Mouse (Mus musculus): ENCODE results near the gene Gins2. TPM values are rescaled to one million over a fixed set of nuclear protein-coding genes. Genes with fewer than 3 reads are reported as not detected.

The Gins2 gene
- polyA plus RNA-seq, 1 experiment from 2014 or later = 192 TPM

DNA sequence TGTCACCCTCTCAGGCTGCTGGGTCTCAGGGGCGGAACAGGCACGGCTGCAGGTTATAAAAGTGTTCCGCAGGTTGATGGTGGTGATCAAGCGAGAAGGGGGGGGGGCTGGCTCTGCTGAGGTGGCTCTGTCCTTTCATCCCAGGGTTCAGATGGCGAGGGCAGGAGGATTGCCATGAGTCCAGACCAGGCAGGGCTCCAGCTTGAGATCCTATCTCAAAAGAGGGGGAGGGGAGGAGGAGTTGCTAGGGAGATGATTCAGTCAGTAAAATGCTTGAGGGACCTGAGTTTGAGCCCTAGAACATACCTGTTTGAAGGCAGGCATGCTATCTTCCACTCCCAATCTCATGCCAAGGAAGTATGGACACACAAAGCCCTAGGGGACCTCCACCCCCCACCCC lies 28.6 kb downstream of the Gins2 start:
- Histone ChIP-seq H3K4me3 (no peak overlapping the region; the same call in 1 of the 2 replicates), H3K9me3 (replicated peaks) (no peaks in the 10 kb centered on the region), H3K36me3 (peaks cover 46% of the 10 kb centered on the region), H3K4me1 (peaks cover 100% of the 10 kb centered on the region), H3K27me3 (ENCODE audit: low read depth, poor library complexity, severe bottlenecking) (peaks cover 7% of the 10 kb centered on the region; the same call in 1 of the 2 replicates), H3K27ac (replicated peaks) (peak overlapping the region; percentile 76)
- DNase-seq (ENCODE audit: low spot score) = no peak
- 76% methylated on average over 5 of the region's 5 CpGs for WGBS

DNA sequence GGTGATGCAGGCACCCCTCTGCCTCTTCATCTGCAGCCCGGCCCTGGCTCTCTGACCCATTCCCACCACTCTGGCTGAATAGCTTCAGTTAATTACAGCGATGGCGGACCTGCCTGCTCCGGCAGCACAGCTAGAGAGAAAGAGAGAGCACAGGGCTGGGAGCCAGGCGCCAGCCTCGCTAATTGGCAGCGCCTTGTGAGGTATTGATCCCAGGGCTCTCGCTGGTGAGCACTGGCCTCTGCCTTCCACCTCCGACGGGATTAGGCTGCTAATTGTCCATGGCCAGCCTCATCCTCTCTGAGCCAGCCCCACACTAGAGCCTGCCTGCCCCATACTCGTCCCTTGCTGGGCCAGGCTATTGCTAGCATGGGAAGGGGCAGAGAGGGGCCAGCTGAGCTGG lies 29.4 kb downstream of the Gins2 start:
- Histone ChIP-seq H3K27me3 (ENCODE audit: low read depth, poor library complexity, severe bottlenecking) (peaks cover 7% of the 10 kb centered on the region; the same call in 1 of the 2 replicates), H3K4me3 (0 out of 2 replicates have a peak overlapping the region, but pooled peaks have one; percentile 16), H3K27ac (replicated peaks) (peak overlapping the region; percentile 76), H3K36me3 (peaks cover 50% of the 10 kb centered on the region), H3K9me3 (replicated peaks) (no peaks in the 10 kb centered on the region), H3K4me1 (peaks cover 100% of the 10 kb centered on the region)
- peak; percentile 46 for DNase-seq (ENCODE audit: low spot score)
- WGBS = 13% methylated on average over 11 of the region's 11 CpGs

DNA sequence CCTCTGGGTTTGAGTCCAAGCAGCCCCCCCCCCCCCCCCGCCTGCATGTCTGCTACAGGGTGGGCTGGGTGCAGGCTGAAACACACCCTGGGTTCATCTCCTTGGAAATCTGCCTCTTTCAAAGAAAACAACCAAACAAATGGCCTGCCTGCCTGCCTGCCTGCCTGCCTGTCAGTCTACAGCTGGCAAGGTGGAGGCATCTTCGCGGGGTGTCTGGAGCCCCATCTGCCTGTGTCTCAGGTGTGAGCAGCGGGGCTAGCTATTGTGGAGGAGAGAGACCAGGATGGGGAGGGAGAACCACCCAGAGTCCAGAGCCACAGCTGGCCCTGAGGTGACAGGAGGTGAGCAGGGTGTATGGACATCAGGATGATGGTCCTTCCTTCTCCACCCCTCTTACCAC lies 30.9 kb downstream of the Gins2 start:
- no peak overlapping the region for H3K4me3 ChIP-seq
- peaks cover 7% of the 10 kb centered on the region; the same call in 1 of the 2 replicates for H3K27me3 ChIP-seq (ENCODE audit: low read depth, poor library complexity, severe bottlenecking)
- no peak for DNase-seq (ENCODE audit: low spot score)
- no peaks in the 10 kb centered on the region for H3K9me3 ChIP-seq (replicated peaks)
- H3K4me1 ChIP-seq = peaks cover 100% of the 10 kb centered on the region
- peaks cover 58% of the 10 kb centered on the region for H3K36me3 ChIP-seq
- 74% methylated on average over 4 of the region's 4 CpGs for WGBS
- H3K27ac ChIP-seq (replicated peaks) = peak overlapping the region; percentile 84

DNA sequence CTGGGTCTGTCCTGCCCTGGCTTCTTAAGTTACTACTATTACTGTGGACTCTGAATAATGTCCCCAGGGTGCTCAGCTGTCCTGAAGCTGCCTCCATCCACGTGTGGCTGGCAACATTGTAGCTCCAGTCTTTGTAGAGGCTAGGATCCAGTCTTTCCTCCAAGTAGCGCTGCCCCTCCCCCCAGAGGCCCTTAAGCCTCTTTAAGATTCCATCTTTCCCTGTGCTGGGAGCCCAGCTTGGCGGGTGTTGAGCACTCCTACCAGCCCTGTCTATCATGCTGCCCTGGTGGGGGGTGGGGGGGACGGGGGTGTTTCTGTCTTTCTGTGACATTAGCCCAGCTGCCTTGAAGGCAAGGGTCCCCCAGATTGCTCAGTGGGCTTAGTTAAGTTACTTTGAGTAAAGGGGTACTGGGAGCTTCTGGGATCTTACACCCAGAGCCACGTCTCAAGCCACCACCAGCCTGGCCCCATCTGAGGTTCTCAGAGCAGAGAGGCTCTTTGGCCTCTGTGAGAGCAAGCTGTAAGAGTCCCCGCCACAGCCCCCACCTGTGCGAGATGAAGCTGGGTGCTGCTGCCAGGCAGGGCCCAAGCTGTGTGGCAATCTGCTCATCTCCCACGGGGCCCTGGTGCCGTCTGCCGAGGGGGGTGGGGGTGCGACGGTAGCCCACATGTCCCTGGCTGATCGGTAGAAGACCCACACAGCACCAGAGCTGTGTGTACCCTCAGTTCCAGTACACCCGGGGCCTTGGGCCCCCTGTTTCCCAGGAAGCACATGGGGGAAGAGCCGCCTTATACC lies 31.7 kb downstream of the Gins2 start:
- H3K27ac ChIP-seq (replicated peaks) = peak overlapping the region; percentile 84
- 0 out of 2 replicates have a peak overlapping the region, but pooled peaks have one; percentile 18 for H3K4me3 ChIP-seq
- peaks cover 56% of the 10 kb centered on the region for H3K36me3 ChIP-seq
- H3K27me3 ChIP-seq (ENCODE audit: low read depth, poor library complexity, severe bottlenecking) = peaks cover 7% of the 10 kb centered on the region; the same call in 1 of the 2 replicates
- DNase-seq (ENCODE audit: low spot score) = peak; percentile 50
- WGBS = 54% methylated on average over 15 of the region's 15 CpGs
- H3K4me1 ChIP-seq = peaks cover 100% of the 10 kb centered on the region
- no peaks in the 10 kb centered on the region for H3K9me3 ChIP-seq (replicated peaks)

DNA sequence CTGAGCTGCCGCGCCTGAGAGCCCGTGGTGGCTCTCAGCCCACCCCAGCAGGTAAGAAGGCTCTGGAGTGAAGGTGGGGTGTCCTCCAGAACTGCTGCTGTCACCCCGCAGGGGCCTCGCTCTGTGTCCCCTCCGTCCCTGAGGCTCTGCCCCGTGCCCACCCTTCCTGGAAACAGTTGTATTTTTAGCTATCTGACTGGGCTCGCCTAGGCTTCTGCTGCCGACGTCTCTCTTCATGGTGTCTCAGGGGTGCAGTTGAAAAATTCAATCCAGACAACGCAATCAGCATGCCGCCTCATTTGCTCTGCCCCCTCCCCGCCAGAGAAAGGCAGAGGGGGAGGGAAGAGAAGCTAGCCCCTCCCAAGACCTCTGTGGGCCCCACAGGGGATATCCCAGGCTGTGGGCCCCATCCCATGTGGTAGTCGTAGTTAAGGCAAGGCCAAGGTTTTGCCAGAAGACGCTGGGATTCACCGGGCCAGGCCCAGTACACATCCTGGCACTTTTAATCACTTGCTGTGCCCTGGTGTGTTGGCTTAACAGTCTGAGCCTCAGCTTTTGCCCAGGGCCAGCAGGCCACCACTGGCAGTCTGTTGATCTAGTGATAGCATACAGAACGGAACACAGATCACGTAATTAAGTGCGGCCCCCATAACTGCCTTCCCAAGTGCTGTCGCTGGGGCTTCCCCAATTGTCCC lies 32.8 kb downstream of the Gins2 start:
- DNase-seq (ENCODE audit: low spot score) = no peak
- Histone ChIP-seq H3K4me1 (peaks cover 100% of the 10 kb centered on the region), H3K27ac (replicated peaks) (peak overlapping the region; percentile 84), H3K27me3 (ENCODE audit: low read depth, poor library complexity, severe bottlenecking) (peaks cover 7% of the 10 kb centered on the region; the same call in 1 of the 2 replicates), H3K9me3 (replicated peaks) (no peaks in the 10 kb centered on the region), H3K4me3 (peak overlapping the region; percentile 18; the same call in 1 of the 2 replicates), H3K36me3 (peaks cover 56% of the 10 kb centered on the region)
- 66% methylated on average over 20 of the region's 20 CpGs for WGBS

DNA sequence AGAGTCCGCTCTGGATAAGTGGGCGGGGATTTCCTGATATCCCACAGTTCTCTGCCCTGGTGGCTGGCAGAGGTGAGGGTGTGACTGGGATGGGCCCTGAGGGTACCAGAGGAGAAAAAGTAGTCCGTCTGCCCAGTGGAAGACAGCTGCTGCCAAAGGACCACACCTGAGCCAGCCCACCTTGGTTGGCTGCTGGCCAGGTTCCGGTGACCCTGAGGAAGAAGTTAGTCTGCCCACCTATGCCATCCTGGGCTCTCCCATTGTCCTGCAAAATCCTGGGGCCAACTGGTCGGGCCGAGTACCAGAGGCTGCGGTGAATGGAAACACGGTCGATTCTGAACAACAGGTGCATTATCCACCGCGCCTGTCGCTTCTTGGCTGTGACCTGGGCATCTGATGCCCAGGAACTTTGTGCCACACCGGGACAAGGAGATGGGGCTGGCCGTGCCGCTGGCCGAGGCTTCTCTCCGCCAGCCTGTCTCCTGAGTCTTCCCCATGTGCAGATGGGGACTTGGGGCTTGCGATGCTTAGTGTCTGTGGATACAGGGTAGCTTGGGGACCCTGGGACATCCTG lies 34.6 kb downstream of the Gins2 start:
- H3K9me3 ChIP-seq (replicated peaks) = no peaks in the 10 kb centered on the region
- 96% methylated on average over 18 of the region's 18 CpGs for WGBS
- H3K4me3 ChIP-seq = no peak overlapping the region
- H3K36me3 ChIP-seq = peaks cover 56% of the 10 kb centered on the region
- H3K4me1 ChIP-seq = peaks cover 100% of the 10 kb centered on the region
- peak overlapping the region; percentile 0; the same call in 1 of the 2 replicates for H3K27ac ChIP-seq (replicated peaks)
- no peak for DNase-seq (ENCODE audit: low spot score)
- peaks cover 22% of the 10 kb centered on the region; the same call in 1 of the 2 replicates for H3K27me3 ChIP-seq (ENCODE audit: low read depth, poor library complexity, severe bottlenecking)

DNA sequence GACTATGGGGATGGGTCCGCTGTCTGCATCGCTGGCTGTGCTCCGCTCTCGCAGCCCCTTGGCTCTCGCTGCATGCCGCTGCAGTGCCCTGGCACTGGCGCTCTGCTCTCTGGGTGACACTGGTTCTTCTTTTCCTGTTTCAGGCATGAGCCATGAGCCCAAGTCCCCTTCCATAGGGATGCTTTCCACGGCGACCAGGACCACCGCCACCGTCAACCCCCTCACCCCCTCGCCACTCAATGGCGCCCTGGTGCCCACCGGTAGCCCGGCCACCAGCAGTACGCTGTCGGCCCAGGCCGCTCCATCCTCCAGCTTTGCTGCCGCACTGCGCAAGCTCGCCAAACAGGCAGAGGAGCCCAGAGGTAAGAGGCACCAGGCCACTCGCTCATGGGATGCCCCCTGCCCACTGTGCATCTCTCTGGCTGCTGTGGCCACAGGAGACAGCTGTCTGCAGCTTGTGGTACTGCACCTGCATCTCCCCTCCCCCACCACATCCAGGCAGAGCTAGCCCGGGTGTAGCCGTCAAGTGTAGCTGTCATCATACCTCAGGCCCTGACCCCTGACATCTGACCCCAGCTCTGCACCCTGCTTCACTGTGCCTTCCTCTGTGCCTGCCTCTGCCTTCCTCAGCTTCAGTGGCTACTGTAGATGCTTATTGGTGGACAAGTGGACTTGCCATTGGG lies 35.5 kb downstream of the Gins2 start:
- Histone ChIP-seq H3K27ac (replicated peaks) (peak overlapping the region; percentile 50; the same call in 1 of the 2 replicates), H3K4me1 (peaks cover 100% of the 10 kb centered on the region), H3K4me3 (no peak overlapping the region), H3K9me3 (replicated peaks) (no peaks in the 10 kb centered on the region), H3K27me3 (ENCODE audit: low read depth, poor library complexity, severe bottlenecking) (peaks cover 19% of the 10 kb centered on the region; the same call in 1 of the 2 replicates), H3K36me3 (peaks cover 49% of the 10 kb centered on the region)
- 90% methylated on average over 24 of the region's 24 CpGs for WGBS
- DNase-seq (ENCODE audit: low spot score) = no peak

DNA sequence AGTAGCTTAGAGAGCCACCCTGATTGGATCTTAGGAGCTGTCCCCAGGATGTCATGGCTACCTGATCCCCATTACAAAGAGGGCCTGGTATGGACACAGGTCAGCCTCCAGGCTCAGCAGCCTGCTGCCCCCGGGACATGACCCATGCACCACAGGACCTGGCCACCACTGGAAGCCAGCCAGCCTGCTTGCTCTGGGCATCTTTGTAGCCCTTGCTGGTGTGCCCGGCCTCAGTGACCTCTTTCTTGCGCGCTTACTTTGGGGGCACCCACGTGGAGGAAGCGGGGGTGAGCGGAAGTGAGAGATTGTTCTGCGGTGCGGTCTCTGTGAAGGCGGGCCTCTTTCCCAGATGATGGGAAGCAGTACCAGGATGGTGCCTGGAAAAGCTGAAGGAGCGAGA lies 36.6 kb downstream of the Gins2 start:
- peaks cover 40% of the 10 kb centered on the region for H3K36me3 ChIP-seq
- peak overlapping the region; percentile 50; the same call in 1 of the 2 replicates for H3K27ac ChIP-seq (replicated peaks)
- no peak for DNase-seq (ENCODE audit: low spot score)
- no peak overlapping the region for H3K4me3 ChIP-seq
- H3K4me1 ChIP-seq = peaks cover 100% of the 10 kb centered on the region
- no peaks in the 10 kb centered on the region for H3K9me3 ChIP-seq (replicated peaks)
- H3K27me3 ChIP-seq (ENCODE audit: low read depth, poor library complexity, severe bottlenecking) = peaks cover 26% of the 10 kb centered on the region; the same call in 1 of the 2 replicates
- WGBS = 91% methylated on average over 11 of the region's 11 CpGs

DNA sequence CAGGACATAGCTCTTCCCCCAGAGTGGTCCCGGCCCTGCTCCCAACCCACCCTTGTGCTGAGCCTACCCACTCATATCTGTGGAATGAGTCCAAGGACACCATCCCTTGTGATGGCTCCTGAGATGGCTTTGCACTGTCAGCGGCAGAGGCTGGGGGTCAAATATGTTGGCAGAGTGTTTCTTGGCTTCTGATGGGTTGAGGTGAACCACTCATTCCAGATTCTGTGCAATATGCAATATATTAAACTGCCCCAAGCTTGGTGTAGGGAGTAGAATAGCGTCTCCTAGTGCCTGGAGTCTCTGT lies 37.5 kb downstream of the Gins2 start:
- no peak overlapping the region for H3K4me3 ChIP-seq
- DNase-seq (ENCODE audit: low spot score) = no peak
- H3K4me1 ChIP-seq = peaks cover 100% of the 10 kb centered on the region
- peaks cover 32% of the 10 kb centered on the region; the same call in 1 of the 2 replicates for H3K27me3 ChIP-seq (ENCODE audit: low read depth, poor library complexity, severe bottlenecking)
- WGBS = 90% methylated on average over 3 of the region's 3 CpGs
- peaks cover 37% of the 10 kb centered on the region for H3K36me3 ChIP-seq
- H3K9me3 ChIP-seq (replicated peaks) = no peaks in the 10 kb centered on the region
- H3K27ac ChIP-seq (replicated peaks) = peak overlapping the region; percentile 83; the same call in 1 of the 2 replicates

DNA sequence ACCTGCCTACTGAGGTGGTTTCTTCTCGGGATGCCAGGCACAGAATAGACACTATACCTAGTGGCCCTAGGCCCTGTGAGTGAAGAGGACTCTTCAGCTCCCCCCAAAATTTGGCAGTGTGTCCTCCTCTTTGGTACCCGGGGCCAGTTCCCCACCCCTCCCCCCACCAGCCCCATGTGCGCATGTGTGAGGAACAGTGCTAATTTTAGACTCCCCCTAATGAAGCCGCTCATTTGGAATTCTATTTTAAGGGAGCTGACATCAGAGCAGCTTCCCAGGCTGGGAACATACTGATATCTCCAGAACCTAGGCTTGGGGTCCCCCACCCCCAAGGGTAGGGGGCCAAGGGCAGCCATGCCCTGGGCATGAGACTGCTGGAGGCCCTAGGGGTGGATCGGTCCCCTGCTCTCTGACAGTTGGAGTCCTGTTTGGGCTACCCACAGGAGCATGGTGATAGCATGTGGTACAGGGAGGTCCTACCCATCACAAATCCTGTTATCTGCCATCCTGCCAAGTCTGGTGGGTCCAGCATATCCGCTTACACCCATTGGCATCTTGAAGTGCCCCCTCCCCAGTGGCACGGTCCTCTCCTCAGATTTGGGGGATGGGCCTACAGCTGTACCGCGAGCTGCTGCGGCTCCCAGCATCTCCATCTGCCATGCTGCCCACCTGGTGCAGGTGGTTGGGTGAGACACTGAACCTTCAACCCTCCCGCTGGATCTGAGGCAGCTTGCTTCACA lies 38.0 kb downstream of the Gins2 start:
- H3K4me3 ChIP-seq = no peak overlapping the region
- no peak for DNase-seq (ENCODE audit: low spot score)
- H3K9me3 ChIP-seq (replicated peaks) = no peaks in the 10 kb centered on the region
- peak overlapping the region; percentile 83 for H3K27ac ChIP-seq (replicated peaks)
- peaks cover 33% of the 10 kb centered on the region for H3K36me3 ChIP-seq
- 84% methylated on average over 11 of the region's 11 CpGs for WGBS
- peaks cover 32% of the 10 kb centered on the region; the same call in 1 of the 2 replicates for H3K27me3 ChIP-seq (ENCODE audit: low read depth, poor library complexity, severe bottlenecking)
- peaks cover 100% of the 10 kb centered on the region for H3K4me1 ChIP-seq

DNA sequence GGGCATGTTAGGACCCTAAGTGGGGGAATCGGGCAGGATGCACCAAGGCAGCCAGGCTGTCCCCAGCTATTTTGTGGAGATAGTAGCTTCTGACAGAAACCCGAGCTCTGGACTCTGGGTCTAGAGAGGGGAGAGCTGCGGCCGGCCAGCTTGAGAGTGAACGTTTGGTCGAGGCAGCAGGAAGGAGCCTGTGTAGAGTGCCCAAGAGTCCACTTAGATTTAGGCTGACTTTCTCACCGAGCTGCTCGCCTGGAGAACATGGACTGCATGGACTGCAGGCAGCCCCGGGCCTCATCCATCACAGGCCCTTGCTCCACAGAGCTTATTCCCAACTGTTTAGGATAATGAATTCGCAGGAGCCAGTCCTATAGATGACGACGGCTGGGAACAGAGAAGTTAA lies 38.7 kb downstream of the Gins2 start:
- Histone ChIP-seq H3K4me3 (peak overlapping the region; percentile 42; the same call in 1 of the 2 replicates), H3K4me1 (peaks cover 100% of the 10 kb centered on the region), H3K27me3 (ENCODE audit: low read depth, poor library complexity, severe bottlenecking) (peaks cover 32% of the 10 kb centered on the region; the same call in 1 of the 2 replicates), H3K36me3 (peaks cover 27% of the 10 kb centered on the region), H3K9me3 (replicated peaks) (no peaks in the 10 kb centered on the region), H3K27ac (replicated peaks) (peak overlapping the region; percentile 83)
- 31% methylated on average over 12 of the region's 12 CpGs for WGBS
- DNase-seq (ENCODE audit: low spot score) = no peak

Measured in midbrain, embryonic 10.5 days (tissue).